In the genomic region with DNA sequence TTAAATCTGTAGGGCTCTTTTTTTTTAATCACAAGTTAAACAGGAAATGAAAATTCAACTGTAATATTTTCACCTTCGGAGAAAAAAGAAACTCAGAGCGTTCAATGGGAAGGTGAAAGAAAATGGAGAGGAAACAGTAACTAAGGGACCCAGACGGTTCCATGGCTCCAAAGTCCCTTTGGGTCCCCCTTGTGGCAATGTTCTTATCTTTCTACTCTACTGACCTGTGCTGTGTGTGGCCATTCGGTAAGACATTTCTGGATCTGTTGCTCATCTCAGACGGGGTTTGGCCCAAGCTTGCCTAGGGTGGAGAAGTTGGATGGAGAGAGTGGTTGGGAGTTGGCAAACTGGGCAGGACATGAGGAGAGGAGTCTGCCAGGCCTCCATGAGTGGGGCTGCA, we compare ENCODE assay signal across 9 mouse cellular contexts.
DNase-seq lines count a peak whose midpoint lies in the region; ATAC-seq lines count a peak whose summit lies in the region.
"Had no signal": no experiment of that assay in that cellular context is flagged by ENCODE, and none has a peak within 500 bp of the region (broad histone marks: within the 10 kb centered on the region; RNA-seq: fewer than 3 reads in every experiment).

No protein-coding gene starts in this region.

- H3K4me3 ChIP-seq in kidney, embryonic 15.5 days (replicated peaks), result no peak overlapping the region
- no peak overlapping the region for H3K4me3 ChIP-seq in hindbrain, embryonic 16.5 days (ENCODE audit: low read length)
- H3K4me3 ChIP-seq: embryonic facial prominence, embryonic 12.5 days; liver, embryonic 13.5 days had no signal

- no peak overlapping the region for H3K27ac ChIP-seq in kidney, embryonic 15.5 days
- no peak overlapping the region for H3K27ac ChIP-seq in hindbrain, embryonic 16.5 days (ENCODE audit: low read depth, low read length)
- H3K27ac ChIP-seq: embryonic facial prominence, embryonic 12.5 days; liver, embryonic 13.5 days had no signal

- H3K9me3 ChIP-seq in kidney, embryonic 15.5 days (replicated peaks), result no peaks in the 10 kb centered on the region
- no peaks in the 10 kb centered on the region for H3K9me3 ChIP-seq in hindbrain, embryonic 16.5 days (ENCODE audit: control insufficient read depth, low read length)
- H3K9me3 ChIP-seq: embryonic facial prominence, embryonic 12.5 days had no signal

- no peaks in the 10 kb centered on the region for H3K27me3 ChIP-seq in kidney, embryonic 15.5 days
- no peaks in the 10 kb centered on the region; the same call in 1 of the 2 replicates for H3K27me3 ChIP-seq in hindbrain, embryonic 16.5 days (replicated peaks; ENCODE audit: control insufficient read depth, insufficient read depth, low read length)
- H3K27me3 ChIP-seq: embryonic facial prominence, embryonic 12.5 days; liver, embryonic 13.5 days had no signal

- ATAC-seq in kidney, embryonic 15.5 days (replicated peaks; ENCODE audit: low FRiP score), result peak; percentile 56; the same call in 1 of the 2 replicates
- peak; percentile 66; the same call in 1 of the 2 replicates for ATAC-seq in hindbrain, embryonic 16.5 days

- 60% methylated on average over 5 of the region's 5 CpGs for WGBS in kidney, embryonic 15.5 days
- 52% methylated on average over 5 of the region's 5 CpGs for WGBS in hindbrain, embryonic 16.5 days

- H3K9ac ChIP-seq in kidney, embryonic 15.5 days, result no peak overlapping the region
- H3K9ac ChIP-seq in hindbrain, embryonic 16.5 days (ENCODE audit: low read depth, low read length), result no peak overlapping the region
- H3K9ac ChIP-seq: embryonic facial prominence, embryonic 12.5 days; liver, embryonic 13.5 days had no signal

- no peak for DNase-seq in kidney, postnatal 4 days
- peak; percentile 24 for DNase-seq in ES-CJ7 (ENCODE audit: low read depth, low spot score)
- DNase-seq in R1 (ENCODE audit: low read depth, low spot score), result peak; percentile 44
- DNase-seq in ovary, postnatal 36 days (ENCODE audit: low spot score), result no peak
- no peak for DNase-seq in right cerebral cortex, postnatal 14 days
- DNase-seq: liver, embryonic 13.5 days had no signal

- no peaks in the 10 kb centered on the region for H3K36me3 ChIP-seq in kidney, embryonic 15.5 days
- no peaks in the 10 kb centered on the region for H3K36me3 ChIP-seq in hindbrain, embryonic 16.5 days (ENCODE audit: control insufficient read depth, insufficient read depth, low read length)
- H3K36me3 ChIP-seq: embryonic facial prominence, embryonic 12.5 days; liver, embryonic 13.5 days had no signal

- no peak overlapping the region for H3K4me2 ChIP-seq in kidney, embryonic 15.5 days
- no peak overlapping the region; the same call in 1 of the 2 replicates for H3K4me2 ChIP-seq in hindbrain, embryonic 16.5 days (ENCODE audit: low read length)
- H3K4me2 ChIP-seq: embryonic facial prominence, embryonic 12.5 days; liver, embryonic 13.5 days had no signal

- no peaks in the 10 kb centered on the region for H3K4me1 ChIP-seq in kidney, embryonic 15.5 days
- H3K4me1 ChIP-seq in hindbrain, embryonic 16.5 days (ENCODE audit: control insufficient read depth, insufficient read depth, low read depth, low read length), result peaks cover 3% of the 10 kb centered on the region
- H3K4me1 ChIP-seq: liver, embryonic 13.5 days had no signal

Comparison
In these comparisons a context has a peak if more than half of its experiments do, and no peak if none do; other contexts are left out.
1. DNase-seq: peak in ES-CJ7 (single experiment) and R1 (single experiment); none in kidney, postnatal 4 days (0 of 2), ovary, postnatal 36 days (single experiment) and right cerebral cortex, postnatal 14 days (single experiment).